8 mouse cellular contexts compared by ENCODE assay signal in the genomic region with DNA sequence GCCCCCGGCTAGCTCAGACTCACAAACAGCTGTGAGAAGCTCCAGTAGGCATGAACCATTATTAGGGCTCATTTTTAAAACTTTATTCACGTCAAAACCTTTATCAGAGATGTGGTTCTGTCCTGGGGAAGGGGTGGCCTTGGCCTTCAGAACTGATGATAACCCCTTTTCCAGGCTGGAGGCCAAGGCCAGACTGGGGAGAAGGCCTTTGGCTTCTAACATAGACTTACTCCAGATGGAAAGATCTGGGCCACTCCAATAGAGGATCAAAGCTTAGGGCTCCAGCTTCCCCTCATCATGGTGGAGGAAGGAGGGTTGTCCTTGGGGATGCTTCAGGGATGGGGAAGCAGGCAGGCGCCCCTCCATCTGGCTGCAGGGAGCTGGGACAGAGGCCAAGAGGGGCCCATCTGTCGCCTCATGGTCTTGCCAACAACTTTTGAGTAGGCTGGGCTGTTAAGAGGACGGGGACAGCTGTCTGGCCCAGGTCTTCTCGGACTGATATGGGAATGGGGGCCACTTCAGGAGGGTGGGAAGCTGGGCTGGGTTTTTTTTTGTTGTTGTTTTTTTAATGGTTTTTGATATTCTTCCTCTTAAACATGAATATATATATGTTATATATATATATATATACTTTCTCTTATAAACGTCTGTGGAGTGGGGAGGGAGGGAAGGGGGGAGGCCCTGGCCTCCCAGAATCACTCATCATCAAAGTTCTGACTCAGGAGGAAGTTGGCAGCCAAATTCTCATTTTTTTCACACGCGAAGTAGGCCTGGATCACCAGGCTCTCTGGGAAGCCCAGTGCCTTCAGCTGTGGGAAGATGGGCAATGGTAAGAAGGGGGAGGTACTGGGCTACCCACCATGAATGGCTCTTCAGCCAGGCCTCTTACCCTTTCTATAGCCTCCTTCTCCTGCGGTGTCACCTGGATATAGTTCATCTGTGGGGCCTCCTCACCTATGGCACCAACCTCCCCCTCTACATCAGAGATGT. TPM values are rescaled to one million over a fixed set of nuclear protein-coding genes. Genes with fewer than 3 reads are reported as not detected.
A peak's percentile ranks its signal among the peaks of the same experiment; 100 is the strongest.
DNase-seq lines count a peak whose midpoint lies in the region; ATAC-seq and TF ChIP-seq lines count a peak whose summit lies in the region.

No protein-coding gene starts in this region.

- no peaks in the 10 kb centered on the region for H3K9me3 ChIP-seq in heart, embryonic 13.5 days
- H3K9me3 ChIP-seq in hindbrain, postnatal 0 days (ENCODE audit: low read length), result no peaks in the 10 kb centered on the region
- no peaks in the 10 kb centered on the region for H3K9me3 ChIP-seq in liver, embryonic 16.5 days (replicated peaks; ENCODE audit: control insufficient read depth, low read length)

- H3K36me3 ChIP-seq in heart, embryonic 13.5 days, result peaks cover 59% of the 10 kb centered on the region
- peaks cover 29% of the 10 kb centered on the region for H3K36me3 ChIP-seq in hindbrain, postnatal 0 days (ENCODE audit: insufficient read depth, low read length)
- H3K36me3 ChIP-seq in liver, embryonic 16.5 days (ENCODE audit: control insufficient read depth, insufficient read depth), result peaks cover 45% of the 10 kb centered on the region
- H3K36me3 ChIP-seq in kidney, adult 2 months (ENCODE audit: control insufficient read depth, insufficient read depth, low read length), result peaks cover 2% of the 10 kb centered on the region

- TF ChIP-seq POLR2A in kidney, adult 2 months (IDR thresholded peaks at IDR 0.05; ENCODE audit: low read depth, low read length), result no peak

- no peak for ATAC-seq in heart, embryonic 13.5 days (ENCODE audit: extremely low read depth, insufficient number of reproducible peaks, low FRiP score, low TSS enrichment)
- peak; percentile 68 for ATAC-seq in hindbrain, postnatal 0 days
- ATAC-seq in liver, embryonic 16.5 days (ENCODE audit: low read depth), result no peak

- no peak for TF ChIP-seq CTCF in hindbrain, postnatal 0 days (IDR thresholded peaks at IDR 0.05; ENCODE audit: low read depth)
- no peak for TF ChIP-seq CTCF in kidney, adult 2 months (conservative IDR thresholded peaks at IDR 0.05; ENCODE audit: insufficient read depth, insufficient read length, low read depth, low read length)

- intact Hi-C loops in heart, postnatal 36 days (cut with DNase I), result no loop called here

- no peak overlapping the region for H3K4me3 ChIP-seq in heart, embryonic 13.5 days
- H3K4me3 ChIP-seq in hindbrain, postnatal 0 days (ENCODE audit: low read length), result no peak overlapping the region
- H3K4me3 ChIP-seq in liver, embryonic 16.5 days (ENCODE audit: low read depth, low read length), result peak overlapping the region; percentile 89
- H3K4me3 ChIP-seq in kidney, adult 2 months (ENCODE audit: insufficient read depth, low read depth, low read length), result no peak overlapping the region

- H3K27ac ChIP-seq in heart, embryonic 13.5 days (replicated peaks), result peak overlapping the region; percentile 58
- peak overlapping the region; percentile 70 for H3K27ac ChIP-seq in hindbrain, postnatal 0 days
- peak overlapping the region; percentile 97 for H3K27ac ChIP-seq in liver, embryonic 16.5 days (ENCODE audit: low read length)
- H3K27ac ChIP-seq in kidney, adult 2 months (ENCODE audit: insufficient read depth, low read depth, low read length), result no peak overlapping the region

- 53% methylated on average over 10 of the region's 10 CpGs for WGBS in heart, embryonic 13.5 days
- WGBS in hindbrain, postnatal 0 days, result 48% methylated on average over 10 of the region's 10 CpGs
- 68% methylated on average over 10 of the region's 10 CpGs for WGBS in liver, embryonic 16.5 days (ENCODE audit: insufficient replicate concordance)
- WGBS in kidney, adult 2 months, result 79% methylated on average over 10 of the region's 10 CpGs

- H3K4me1 ChIP-seq in heart, embryonic 13.5 days, result peaks cover 63% of the 10 kb centered on the region
- peaks cover 16% of the 10 kb centered on the region; the same call in 1 of the 2 replicates for H3K4me1 ChIP-seq in hindbrain, postnatal 0 days (ENCODE audit: insufficient read depth, low read length)
- peaks cover 65% of the 10 kb centered on the region for H3K4me1 ChIP-seq in liver, embryonic 16.5 days (ENCODE audit: control insufficient read depth, low read depth, low read length)
- H3K4me1 ChIP-seq in kidney, adult 2 months (ENCODE audit: control insufficient read depth, insufficient read depth, low read length), result peaks cover 7% of the 10 kb centered on the region; the same call in 1 of the 2 replicates

- peak overlapping the region; percentile 44; the same call in 1 of the 2 replicates for H3K9ac ChIP-seq in heart, embryonic 13.5 days
- H3K9ac ChIP-seq in hindbrain, postnatal 0 days (replicated peaks; ENCODE audit: low read length), result 0 out of 2 replicates have a peak overlapping the region, but pooled peaks have one; percentile 9
- H3K9ac ChIP-seq in liver, embryonic 16.5 days (ENCODE audit: low read depth, low read length), result peak overlapping the region; percentile 44

- no peaks in the 10 kb centered on the region for H3K27me3 ChIP-seq in heart, embryonic 13.5 days (replicated peaks)
- no peaks in the 10 kb centered on the region for H3K27me3 ChIP-seq in hindbrain, postnatal 0 days (ENCODE audit: insufficient read depth, low read length)
- no peaks in the 10 kb centered on the region for H3K27me3 ChIP-seq in liver, embryonic 16.5 days (ENCODE audit: control insufficient read depth, insufficient read depth, low read depth, low read length)
- H3K27me3 ChIP-seq in kidney, adult 2 months (replicated peaks; ENCODE audit: control insufficient read depth, insufficient read depth, low read length), result no peaks in the 10 kb centered on the region

- no peak for DNase-seq in heart, postnatal 36 days
- DNase-seq in 3T3-L1 (ENCODE audit: low read depth, low spot score), result peak; percentile 42
- DNase-seq in cerebellum, adult 9-10 months, result peak; percentile 87
- peak; percentile 81 for DNase-seq in hindbrain, postnatal 0 days (ENCODE audit: low spot score)
- no peak for DNase-seq in spleen, adult 18-20 months
- no peak for DNase-seq in kidney, adult 2 months

- peak overlapping the region; percentile 3; the same call in 1 of the 2 replicates for H3K4me2 ChIP-seq in heart, embryonic 13.5 days
- no peak overlapping the region for H3K4me2 ChIP-seq in hindbrain, postnatal 0 days (ENCODE audit: low read depth, low read length)
- peak overlapping the region; percentile 67 for H3K4me2 ChIP-seq in liver, embryonic 16.5 days (ENCODE audit: low read depth, low read length)

RNA-seq across cellular contexts. Expression of a gene that starts 3.8 kb away (rescaled TPM):
- 50.2 and 52.3 TPM in 2 replicates for polyA plus RNA-seq in heart, embryonic 13.5 days (2015; fragmentation: Nextera tagmentation; extraction: Ambion mirVana)
- 10 to 100 TPM; 28.5 to 29.5 TPM for total RNA-seq in heart, postnatal 36 days (2021)
- 33.0 and 34.1 TPM in 2 replicates for total RNA-seq in hindbrain, postnatal 0 days (2014; rRNA removed)
- polyA plus RNA-seq in hindbrain, postnatal 0 days (2015; fragmentation: Nextera tagmentation; extraction: Ambion mirVana), result 43.4 and 45.3 TPM in 2 replicates
- polyA plus RNA-seq in liver, embryonic 16.5 days (2015; fragmentation: Nextera tagmentation; extraction: Ambion mirVana), result 41.5 and 41.9 TPM in 2 replicates
- 24.2 and 41.0 TPM in 2 replicates for polyA plus RNA-seq in kidney, adult 2 months (2012; rRNA removed)

RNA-seq across cellular contexts. Expression of a gene that starts 5.3 kb away (rescaled TPM):
- polyA plus RNA-seq in heart, embryonic 13.5 days (2015; fragmentation: Nextera tagmentation; extraction: Ambion mirVana), result 108 and 123 TPM in 2 replicates
- total RNA-seq in heart, postnatal 36 days (2021), result 10 to 100 TPM; 84.0 to 87.4 TPM
- 62.5 and 68.1 TPM in 2 replicates for total RNA-seq in hindbrain, postnatal 0 days (2014; rRNA removed)
- polyA plus RNA-seq in hindbrain, postnatal 0 days (2015; fragmentation: Nextera tagmentation; extraction: Ambion mirVana), result 90.6 and 98.0 TPM in 2 replicates
- polyA plus RNA-seq in liver, embryonic 16.5 days (2015; fragmentation: Nextera tagmentation; extraction: Ambion mirVana), result 294 and 307 TPM in 2 replicates
- polyA plus RNA-seq in kidney, adult 2 months (2012; rRNA removed), result 73.0 TPM in 2 replicates

RNA-seq across cellular contexts. Expression of a gene that starts 11.6 kb away (rescaled TPM):
- 711 and 772 TPM in 2 replicates for polyA plus RNA-seq in heart, embryonic 13.5 days (2015; fragmentation: Nextera tagmentation; extraction: Ambion mirVana)
- 100 to 1,000 TPM; 337 to 380 TPM for total RNA-seq in heart, postnatal 36 days (2021)
- 350 and 359 TPM in 2 replicates for total RNA-seq in hindbrain, postnatal 0 days (2014; rRNA removed)
- 418 and 457 TPM in 2 replicates for polyA plus RNA-seq in hindbrain, postnatal 0 days (2015; fragmentation: Nextera tagmentation; extraction: Ambion mirVana)
- 473 and 480 TPM in 2 replicates for polyA plus RNA-seq in liver, embryonic 16.5 days (2015; fragmentation: Nextera tagmentation; extraction: Ambion mirVana)
- polyA plus RNA-seq in kidney, adult 2 months (2012; rRNA removed), result 316 and 337 TPM in 2 replicates

RNA-seq across cellular contexts. Expression of a gene that starts 12.5 kb away (rescaled TPM):
- 6.3 and 6.6 TPM in 2 replicates for polyA plus RNA-seq in heart, embryonic 13.5 days (2015; fragmentation: Nextera tagmentation; extraction: Ambion mirVana)
- 1 to 10 TPM; 9.3 to 9.9 TPM for total RNA-seq in heart, postnatal 36 days (2021)
- total RNA-seq in hindbrain, postnatal 0 days (2014; rRNA removed), result 6.6 and 7.2 TPM in 2 replicates
- 12.3 and 12.5 TPM in 2 replicates for polyA plus RNA-seq in hindbrain, postnatal 0 days (2015; fragmentation: Nextera tagmentation; extraction: Ambion mirVana)
- 2.5 and 3.0 TPM in 2 replicates for polyA plus RNA-seq in liver, embryonic 16.5 days (2015; fragmentation: Nextera tagmentation; extraction: Ambion mirVana)
- 4.4 and 4.5 TPM in 2 replicates for polyA plus RNA-seq in kidney, adult 2 months (2012; rRNA removed)

RNA-seq across cellular contexts. Expression of a gene that starts 21.6 kb away (rescaled TPM):
- polyA plus RNA-seq in heart, embryonic 13.5 days (2015; fragmentation: Nextera tagmentation; extraction: Ambion mirVana), result 58.3 and 63.1 TPM in 2 replicates
- total RNA-seq in heart, postnatal 36 days (2021), result 10 to 100 TPM; 23.1 TPM
- 77.5 and 86.1 TPM in 2 replicates for total RNA-seq in hindbrain, postnatal 0 days (2014; rRNA removed)
- polyA plus RNA-seq in hindbrain, postnatal 0 days (2015; fragmentation: Nextera tagmentation; extraction: Ambion mirVana), result 87.4 and 89.8 TPM in 2 replicates
- polyA plus RNA-seq in liver, embryonic 16.5 days (2015; fragmentation: Nextera tagmentation; extraction: Ambion mirVana), result 52.7 and 53.1 TPM in 2 replicates
- 37.5 and 37.6 TPM in 2 replicates for polyA plus RNA-seq in kidney, adult 2 months (2012; rRNA removed)

Comparison
In these comparisons a context has a peak if more than half of its experiments do, and no peak if none do; other contexts are left out.
1. DNase-seq: peak in 3T3-L1 (single experiment), cerebellum, adult 9-10 months (single experiment) and hindbrain, postnatal 0 days (single experiment); none in heart, postnatal 36 days (0 of 2), spleen, adult 18-20 months (0 of 2) and kidney, adult 2 months (single experiment).
2. Peak in every context shown above with its lines, with median percentiles within 50 percentile points of each other: H3K9ac ChIP-seq.